Mouse (Mus musculus) natural killer cell, adult 2 months (primary cell): ENCODE results near the gene Pmp22.

ENCODE experiments used
- DNase-seq, 2 experiments: peaks; one replicate each; pipeline ENCODE4 v3.0.0; 2022; ENCODE audit warnings: low spot score in 2 of 2

The Pmp22 gene

DNA sequence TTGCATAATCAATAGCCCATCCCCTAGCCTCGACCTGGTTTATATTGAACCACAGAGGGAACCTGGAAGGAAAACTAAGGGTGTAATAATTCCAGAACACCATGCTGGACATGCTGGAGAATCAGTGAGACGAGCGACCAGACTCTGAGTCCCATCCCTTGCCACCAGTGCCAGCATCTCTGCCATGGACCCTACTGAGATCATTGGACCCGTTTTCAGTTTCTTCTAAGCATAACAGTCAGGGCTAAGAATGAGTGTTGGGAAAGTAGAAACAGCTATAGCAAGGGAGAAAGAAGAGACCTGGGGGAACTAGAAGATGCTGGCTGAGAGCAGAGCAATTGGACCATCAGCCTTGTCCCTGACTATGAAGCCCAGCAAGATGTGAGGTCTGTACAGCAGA, 1.3 kb upstream of the Pmp22 start:
- no peak for DNase-seq

DNA sequence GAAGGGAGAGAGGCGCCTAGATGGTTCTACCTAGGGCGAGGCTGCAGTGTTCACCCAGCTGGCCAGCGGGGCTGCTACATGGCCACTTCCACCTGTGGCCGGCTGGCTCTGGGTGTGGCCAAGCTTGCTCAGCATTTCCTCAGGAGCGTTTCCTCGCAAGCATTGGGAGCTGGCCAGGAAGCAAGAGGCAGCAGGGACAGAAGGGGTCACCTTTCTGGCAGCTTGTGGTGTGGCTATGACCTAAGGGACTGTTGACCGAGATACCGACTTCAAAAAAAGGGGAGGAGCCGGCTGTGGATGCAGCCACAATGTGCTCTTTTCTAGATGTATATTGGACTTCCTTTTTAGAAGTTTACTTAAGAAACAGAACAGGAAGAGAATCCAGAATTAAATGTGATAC, 593 bp downstream of the Pmp22 start:
- no peak for DNase-seq

DNA sequence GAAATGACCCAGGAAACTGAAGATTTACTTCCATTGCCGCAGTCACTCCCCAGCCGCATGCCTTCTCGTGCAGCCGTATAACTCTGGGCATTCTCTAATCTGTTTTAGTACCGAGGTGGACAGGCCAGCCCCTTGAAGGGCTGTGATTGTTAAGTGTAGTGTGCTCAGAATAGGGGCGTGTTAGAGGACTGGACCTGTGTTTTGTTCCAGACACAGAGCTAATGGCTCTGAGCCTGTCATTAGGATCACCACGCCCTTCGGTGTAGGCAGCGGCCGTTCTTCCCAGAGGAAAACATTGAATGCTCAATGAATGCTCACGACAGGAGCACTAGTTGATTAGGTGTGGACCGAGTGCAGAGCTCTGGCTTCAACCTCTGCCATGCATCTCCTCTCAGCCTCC, 1.1 kb downstream of the Pmp22 start:
- no peak for DNase-seq

DNA sequence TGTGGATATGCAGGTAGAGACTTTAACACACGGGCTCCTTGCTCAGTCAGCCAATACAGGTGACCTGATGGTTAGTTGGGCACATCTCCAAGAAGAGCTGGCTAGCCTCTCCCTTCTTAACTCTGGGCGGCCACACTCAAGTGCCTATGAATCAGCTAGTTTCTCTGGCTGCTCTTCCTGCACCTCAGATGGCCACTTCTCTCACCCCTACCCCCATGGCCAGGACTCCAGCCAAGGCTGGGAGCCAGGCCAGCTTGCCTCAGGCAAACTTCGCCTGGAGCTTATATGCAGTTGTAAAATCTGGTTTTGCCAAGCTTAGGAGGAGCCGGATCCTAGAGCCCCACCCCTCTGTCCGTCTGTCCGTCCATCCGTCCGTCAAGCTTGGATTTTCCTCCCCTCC, 1.7 kb downstream of the Pmp22 start:
- no peak for DNase-seq

DNA sequence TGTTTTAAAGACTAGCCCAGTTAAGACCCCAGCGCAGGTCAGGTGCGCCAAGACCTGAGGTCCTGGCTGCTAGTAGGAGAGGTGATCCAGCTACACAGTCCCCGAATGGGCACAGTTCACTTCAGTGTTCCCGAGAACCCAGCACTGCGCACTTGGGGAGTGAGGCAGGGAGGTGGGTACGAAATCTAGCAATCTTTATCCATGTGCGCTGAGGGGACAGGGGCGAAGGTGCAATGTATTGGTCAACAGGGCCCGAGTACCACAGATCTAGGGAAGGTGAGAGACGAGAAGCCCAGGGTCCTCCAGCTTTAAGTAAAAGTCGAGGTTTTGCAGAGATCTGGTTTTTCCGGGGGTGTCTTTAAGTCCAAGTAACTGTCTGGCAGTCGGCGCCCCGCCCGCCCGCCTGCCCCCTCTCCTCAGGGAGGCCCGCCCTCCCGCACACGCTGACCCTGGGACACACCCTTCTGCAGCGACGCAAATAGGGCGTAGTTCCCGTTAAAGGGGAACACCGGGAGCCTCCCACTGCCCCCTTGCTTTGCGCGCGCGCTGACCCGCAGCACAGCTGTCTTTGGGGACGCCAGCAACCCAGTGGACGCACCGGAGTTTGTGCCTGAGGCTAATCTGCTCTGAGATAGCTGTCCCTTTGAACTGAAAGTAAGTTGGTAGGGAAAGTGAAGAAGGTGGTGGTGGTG, 2.4 kb downstream of the Pmp22 start:
- DNase-seq, result no peak

DNA sequence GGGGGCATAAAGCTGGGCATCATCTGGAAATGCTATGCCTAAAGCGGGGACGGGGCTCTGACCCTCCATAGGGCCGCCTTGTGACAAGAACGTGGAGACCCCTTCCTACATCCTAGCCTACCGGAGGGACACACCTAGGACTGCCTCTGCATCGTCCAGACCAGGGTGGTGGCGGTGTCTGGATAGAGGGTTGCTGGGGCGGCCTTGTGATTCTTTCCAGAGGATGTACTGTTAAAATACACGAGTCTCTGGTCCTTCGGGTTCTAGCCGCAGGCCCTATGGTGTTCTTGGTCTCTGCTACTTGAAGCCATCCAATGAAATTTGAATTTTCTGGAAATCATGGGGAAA, 2.9 kb downstream of the Pmp22 start:
- DNase-seq, result no peak

DNA sequence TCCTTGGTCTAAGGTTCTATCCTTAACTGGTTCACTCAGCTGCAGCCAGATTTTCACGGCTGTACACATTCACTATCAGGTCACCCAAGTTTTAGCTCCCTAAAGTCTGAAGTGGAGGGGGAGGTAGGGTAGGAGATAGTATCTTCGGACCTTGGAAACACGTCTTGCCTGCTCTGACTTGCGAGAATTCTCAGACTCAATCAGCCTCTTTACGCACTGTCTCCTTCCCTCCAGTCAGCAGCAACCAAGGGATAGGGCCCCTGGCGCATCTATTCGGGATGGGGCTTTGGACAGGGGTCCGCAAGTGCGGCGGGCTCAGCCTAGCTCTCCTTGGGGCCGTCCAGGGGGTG, 3.3 kb downstream of the Pmp22 start:
- DNase-seq, result no peak

DNA sequence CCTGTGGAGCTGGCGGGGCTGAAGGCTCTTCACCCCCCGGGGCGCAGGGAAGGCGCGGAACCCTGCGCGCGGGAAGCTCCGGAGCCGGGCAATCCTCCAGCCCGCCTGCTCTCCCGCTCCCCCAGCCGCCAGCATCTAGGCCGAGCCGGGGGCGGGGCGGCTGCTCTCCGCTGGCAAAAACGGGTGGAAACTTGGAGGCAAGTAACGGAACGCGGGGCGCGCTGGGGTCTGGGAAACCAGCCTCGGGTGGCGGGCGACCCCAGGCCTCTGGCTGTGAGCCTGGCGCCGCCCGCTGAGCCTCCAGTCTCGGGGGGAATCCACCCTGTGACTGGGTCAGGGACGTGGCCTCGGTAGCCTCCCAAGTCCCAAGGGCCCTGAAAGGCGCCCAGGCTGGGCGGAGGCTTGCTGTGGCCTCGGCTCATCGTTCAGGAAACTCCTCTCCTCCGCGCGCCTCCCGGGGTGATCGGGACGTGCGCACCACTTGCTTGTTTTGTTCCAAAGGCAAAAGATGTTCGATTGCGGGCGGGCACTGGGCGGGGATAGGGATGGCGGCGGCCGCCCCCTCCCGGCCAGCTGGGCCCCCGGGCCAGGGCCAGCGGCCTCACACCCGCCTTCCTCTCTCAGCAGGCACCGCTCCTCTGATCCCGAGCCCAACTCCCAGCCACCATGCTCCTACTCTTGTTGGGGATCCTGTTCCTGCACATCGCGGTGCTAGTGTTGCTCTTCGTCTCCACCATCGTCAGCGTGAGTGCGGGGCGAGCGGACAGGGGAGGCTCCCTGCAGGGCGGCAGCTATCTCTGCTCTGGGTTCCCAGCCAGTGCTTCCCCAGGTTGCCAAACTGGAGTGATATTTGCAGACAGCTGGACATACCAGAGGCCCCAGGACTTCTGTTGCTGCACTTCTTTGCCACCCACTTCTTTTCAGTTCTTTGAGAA, 4.0 kb downstream of the Pmp22 start:
- DNase-seq, result no peak

DNA sequence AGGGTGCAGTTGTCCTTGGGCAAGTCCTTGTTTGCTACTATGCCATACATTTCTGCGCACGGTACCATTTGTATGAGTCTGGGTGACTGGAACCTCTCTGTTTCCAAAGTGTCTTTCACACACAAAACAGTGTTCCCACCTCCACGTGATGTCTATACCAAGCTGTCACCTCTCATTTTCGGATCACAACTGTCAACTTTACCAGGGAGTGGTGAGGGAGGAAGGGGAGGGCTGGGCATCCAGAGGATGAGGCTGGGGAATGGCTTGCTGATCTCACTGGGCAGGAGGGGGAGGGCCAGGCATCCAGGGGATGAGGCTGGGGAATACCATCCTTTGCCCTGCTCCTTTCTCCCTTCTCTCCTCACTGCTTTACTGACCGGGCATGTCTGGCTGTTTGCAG, 5.2 kb downstream of the Pmp22 start:
- no peak for DNase-seq

DNA sequence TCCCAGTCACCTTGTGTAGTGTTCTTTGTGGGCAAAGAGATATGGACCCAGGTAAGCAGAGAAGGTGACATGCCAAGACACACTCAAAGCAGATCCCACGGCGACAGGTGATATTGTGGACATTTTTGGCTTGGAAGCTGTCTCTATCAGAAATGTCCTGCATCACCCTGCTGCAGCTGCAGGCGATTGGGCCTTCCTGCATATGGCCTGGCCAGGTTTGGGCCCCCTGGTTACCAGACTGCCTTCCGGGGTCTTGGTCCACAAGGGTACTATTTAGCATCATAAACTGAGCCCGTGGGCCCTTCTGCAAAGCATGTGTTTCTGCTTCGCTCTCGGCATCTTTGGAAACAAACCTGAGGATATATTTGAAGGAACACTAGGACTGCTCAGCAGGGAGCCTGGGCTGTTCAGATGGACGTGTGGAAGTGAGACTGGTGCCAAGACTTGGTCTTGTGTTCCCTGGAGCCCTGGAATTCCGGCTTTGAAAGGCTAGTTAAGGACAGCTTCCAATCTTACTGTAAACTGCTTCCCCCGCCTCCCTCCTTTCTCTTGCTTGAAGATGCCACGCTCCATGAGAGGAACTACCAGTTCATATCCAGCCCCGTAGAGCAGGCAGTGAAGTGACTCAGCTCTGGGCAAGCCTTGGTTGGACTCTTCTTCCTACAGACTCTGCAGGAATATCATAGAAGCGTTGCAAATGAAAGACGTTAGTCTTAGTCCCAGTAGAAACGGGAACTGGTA, 6.1 kb downstream of the Pmp22 start:
- no peak for DNase-seq

DNA sequence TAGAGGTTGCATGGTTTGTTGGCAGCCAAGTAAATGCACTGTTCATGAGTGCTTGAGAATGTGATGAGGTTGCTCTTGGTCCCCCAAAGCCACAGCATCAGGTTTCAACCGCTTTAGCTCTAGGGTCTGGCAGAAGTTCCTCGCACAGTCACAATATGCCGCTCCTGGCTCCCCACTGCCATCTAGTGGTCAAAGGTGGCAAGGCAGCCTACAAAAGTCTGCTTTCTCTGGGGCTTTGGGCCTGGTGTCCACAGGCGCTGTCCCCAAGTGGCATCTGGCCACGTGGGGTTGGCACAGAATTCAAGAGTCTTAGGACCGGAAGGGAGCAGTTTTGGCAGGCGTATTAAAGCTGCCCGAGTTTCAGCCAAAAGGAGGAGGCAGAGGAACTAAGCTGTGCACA, 6.8 kb downstream of the Pmp22 start:
- DNase-seq, result peak; percentile 33 to 65

DNA sequence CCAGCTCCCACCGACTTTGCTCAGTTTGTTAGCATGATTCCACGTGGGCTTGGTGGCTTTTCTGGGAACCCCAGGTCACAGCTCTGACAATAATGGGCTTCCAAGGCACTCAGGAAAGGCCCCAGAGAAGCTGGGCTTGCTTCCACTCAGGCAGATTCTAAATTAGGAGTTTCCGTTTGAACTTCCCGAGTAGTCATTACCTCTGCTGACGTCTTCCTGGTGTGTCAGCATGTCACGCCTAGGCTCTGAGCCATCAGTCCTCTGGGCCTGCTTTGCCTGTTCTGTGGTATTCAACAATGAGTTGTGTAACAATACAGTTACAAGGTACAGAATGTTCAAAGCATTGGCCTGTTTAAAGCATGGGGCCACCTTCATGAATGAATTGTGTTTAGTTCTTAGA, 7.4 kb downstream of the Pmp22 start:
- no peak for DNase-seq

DNA sequence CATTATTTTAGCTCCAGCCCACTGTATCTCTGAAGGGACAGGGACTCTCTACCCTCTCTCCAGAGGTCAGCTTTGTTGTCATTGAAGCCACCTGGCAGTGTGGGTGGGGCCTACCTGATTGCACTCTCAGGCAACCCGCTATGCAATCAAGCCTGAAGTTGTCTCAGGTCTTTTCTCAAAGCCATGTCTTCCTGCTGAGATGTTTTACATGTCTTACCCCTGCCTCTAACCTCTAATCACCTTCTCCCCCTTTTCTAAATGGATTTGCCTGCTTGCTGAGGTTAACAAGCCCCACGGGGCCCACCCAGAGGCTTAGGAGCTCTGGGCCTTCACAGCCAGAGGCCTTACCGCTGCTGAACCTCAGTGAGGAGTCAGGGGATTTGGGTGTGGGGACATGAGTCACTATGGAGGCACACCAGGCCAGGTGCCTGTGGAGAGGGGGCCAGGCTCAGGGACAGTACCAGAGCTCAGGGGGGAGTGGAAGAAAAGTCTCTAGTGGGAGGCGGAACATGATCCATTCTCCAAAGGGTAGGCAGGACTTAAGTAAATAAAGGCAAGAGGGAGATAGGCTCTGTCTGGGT, 8.1 kb downstream of the Pmp22 start:
- no peak for DNase-seq

DNA sequence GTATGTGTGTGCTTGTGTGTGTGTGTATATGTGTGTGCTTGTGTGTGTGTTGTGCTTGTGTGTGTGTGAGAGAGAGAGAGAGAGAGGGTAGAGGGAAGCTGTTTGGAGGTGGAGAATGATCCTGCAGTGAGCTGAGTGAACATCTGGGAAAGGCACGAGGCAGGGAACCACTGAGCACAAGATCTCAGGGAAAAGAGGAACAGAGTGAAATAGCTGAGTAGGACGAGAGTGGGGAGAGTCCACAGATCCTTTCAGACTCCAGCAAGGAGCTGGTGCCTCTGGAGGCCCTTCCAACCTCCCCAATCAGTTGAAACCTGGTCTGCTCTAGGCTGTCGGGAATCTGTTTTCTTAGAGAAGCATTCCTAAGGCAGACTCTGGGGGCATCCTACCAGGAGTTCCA, 10.0 kb downstream of the Pmp22 start:
- DNase-seq, result no peak

DNA sequence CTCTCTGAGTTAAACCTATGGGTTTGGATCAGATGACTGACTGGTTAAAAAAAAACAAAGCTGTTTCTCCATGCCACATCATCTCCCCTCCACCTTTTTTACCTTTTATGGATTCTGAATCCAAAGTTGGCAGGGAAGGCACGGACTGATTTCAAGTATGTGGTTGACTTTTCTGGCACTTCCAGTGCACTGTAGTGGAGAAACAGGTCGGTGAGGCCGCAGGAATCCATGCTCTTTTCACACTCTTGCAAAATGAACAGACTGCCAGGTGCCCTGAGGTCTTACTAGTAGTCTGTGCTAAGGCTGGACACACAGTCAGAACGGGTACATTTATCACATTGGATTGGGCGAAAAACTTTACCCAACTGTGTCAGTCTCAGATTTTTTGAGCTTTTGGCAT, 13.5 kb downstream of the Pmp22 start:
- DNase-seq, result no peak

DNA sequence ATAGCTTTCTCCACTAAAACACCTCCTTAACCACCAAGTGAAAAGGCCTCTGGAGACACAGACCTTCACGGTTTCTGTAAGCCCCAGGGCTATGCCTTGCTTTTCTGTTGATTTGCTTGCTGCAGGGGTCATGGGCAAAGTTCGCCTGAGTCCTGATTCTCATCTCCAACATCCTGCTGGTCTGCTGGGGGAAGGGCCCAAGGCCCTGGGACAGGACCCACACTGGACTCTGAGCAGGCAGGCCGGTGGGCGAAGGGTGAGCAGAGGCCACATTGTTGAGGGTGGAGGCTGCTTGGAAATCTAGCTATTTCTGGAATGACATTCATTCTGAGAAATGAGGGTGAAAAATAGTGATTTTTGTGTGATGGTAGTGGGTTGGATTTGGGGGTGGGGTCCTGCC, 14.0 kb downstream of the Pmp22 start:
- DNase-seq, result no peak

DNA sequence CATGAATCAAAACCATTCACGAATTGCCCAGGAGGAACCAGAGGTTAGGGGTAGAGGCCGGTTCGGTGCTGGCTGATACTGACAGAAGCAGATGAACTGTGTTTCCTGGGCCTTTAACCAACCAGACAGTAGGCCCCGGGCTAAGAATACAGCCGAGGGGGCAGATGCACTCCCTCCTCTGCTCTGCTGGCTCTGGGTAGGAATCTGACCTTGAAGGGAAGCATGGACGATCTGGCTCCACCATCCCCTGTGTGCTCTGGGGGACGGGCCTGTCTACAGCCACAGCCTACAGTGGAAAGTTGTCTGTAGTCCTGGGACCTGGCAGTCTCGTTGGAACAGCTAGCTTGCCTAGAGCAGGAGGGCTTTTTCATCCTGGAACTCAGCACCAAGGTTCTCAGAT, 14.7 kb downstream of the Pmp22 start:
- DNase-seq, result no peak

DNA sequence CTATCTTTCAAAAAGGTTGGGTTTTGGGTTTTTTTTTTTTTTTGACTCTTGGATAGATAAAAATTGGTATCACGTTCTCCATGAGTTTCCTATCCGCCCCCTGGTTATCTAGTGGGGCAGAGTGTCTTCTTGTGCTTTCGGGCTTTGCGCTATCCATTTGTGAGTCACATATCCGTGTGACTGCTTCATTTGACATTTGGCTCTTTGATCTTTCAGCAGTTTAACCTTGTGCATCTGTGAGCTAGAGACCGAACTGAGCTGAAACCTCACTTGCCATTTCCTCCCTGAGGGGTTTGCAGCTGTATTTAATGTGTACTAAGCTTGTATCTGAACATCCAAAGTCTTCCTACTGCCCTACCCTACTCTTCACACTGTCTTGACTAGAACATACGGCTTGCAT, 17.8 kb downstream of the Pmp22 start:
- no peak for DNase-seq

DNA sequence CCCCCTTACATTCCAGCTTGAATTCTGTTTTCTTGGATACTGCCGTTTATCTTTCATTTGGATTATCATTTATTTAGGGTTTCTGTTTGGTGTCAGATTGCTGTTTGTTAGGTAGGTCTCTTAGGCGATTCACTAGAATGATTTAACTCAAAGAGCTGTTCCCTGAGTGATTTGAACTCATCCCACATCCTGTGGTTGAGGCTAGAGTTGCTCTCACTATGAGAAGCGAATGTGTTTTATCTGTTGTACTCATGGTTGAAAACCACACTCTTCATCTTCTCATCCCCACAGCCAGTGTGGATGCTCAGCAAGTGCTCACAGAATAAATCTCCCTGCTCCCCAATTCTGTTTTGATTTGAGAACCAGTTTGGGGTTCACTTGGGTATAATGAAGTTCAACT, 19.5 kb downstream of the Pmp22 start:
- DNase-seq, result no peak

DNA sequence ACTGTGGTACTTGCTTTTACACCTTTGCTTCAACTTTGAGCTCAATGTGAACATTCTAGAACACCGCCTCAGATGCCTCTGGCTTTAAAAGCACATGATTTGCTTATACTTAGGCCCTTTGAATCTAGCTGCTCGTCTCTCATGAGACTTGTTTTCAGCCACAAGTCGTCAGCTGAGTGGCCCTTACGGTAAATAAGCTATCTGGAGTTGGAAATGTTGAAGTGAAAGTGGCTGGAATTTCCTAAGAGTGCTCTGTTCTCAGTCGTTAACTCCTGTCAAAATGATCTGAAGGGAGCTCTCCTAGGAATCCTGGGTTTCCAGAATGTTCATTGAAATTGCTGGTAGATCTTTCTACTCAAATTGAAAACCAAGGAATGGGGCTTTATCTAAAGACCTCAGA, 23.1 kb downstream of the Pmp22 start:
- DNase-seq, result no peak

DNA sequence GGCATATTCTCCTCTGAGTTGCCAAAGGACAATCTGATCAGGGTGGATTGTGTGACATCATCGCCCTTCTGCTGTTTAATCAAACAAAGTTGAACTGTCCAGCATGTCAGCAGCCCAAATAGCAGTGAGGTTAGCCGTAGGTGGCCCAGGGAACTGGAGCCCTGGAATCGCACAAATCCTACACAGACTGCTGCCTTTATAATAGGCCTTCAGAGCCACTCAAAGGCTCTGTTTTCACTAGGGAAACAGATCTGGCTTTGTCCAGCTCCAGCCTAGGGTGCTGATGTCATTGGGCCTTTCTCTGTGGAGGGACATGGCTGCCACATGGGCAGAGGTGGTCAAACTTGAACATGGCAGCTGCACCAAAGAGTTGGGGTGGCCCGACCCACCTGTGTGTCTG, 28.3 kb downstream of the Pmp22 start:
- DNase-seq, result no peak

DNA sequence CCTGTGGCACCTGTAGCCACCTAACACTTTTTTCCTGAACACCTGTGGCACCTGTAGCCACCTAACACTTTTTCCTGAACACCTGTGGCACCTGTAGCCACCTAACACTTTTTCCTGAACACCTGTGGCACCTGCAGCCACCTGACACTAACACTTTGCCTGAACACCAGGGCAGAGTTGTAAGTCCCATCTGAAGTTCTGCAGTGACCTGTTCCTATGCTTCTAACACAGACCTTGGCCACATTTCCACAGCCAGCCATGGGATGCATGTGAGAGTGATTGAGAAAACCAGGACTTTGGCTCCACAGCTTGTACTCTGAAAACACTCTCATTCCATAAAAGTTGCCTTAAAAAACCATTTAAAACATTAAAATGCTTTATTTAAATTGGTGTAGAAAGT, 32.1 kb downstream of the Pmp22 start:
- no peak for DNase-seq

DNA sequence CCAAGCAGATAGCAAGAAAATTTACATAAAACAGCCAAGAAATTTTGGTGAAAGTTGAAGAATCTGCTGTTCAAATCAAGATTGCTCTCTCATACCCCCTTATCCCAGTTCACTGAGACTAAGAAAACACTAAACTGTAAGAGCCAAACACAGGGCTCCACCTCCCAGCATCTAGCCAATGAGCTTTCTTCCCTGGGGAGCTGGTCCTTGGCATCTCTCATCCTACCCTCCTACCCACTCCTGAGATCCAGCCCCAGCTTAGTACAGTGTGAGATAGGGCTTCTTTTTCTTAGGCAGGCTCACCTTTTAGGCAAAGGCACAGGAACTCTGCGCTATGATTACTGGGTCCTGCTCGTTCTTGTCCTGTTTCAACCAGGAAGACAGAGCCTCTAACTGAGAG, 34.0 kb downstream of the Pmp22 start:
- no peak for DNase-seq
